Mouse (Mus musculus): ENCODE results near the gene Serpinf1. TPM values are rescaled to one million over a fixed set of nuclear protein-coding genes. Genes with fewer than 3 reads are reported as not detected.
A peak's percentile ranks its signal among the peaks of the same experiment; 100 is the strongest.
"Not testable (repeated sequence)": the region's sequence is repeated elsewhere in the genome, so short reads cannot be mapped to it uniquely, and the experiment has no call there.

Serpinf1 gene
- polyA plus RNA-seq, 1 experiment from 2014 or later: 62.5 TPM

DNA sequence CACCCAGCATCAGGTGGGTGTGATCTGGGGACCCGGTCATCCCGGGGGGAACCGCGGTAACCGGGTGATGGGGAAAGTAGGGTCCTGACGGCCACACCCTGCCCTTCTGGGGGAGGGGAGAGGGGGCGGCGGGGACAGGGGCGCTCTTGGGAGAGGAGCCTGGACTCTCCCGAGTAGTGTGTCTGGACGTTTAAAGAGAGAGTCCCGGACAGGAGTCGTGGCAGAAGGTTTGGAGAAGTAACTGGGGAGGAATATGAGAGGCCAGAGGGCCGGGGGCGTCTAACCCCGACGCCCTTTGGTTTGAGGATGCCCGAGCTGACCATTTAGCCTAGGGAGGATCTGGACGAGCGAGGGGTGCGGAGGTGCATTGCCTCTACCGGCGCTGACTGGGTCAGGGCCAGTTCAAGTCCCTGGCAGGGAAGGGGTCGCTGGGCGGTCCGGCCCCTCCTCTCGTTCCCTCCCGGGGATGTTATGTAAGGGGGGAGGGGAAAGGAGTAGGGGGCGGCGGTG is 39.3 kb upstream of the Serpinf1 start:
- Histone ChIP-seq H3K4me3 (replicated peaks) (peak overlapping the region; percentile 83), H3K4me2 (peak overlapping the region; percentile 98), H3K36me3 (peaks cover 10% of the 10 kb centered on the region; the same call in 1 of the 2 replicates), H3K9me3 (no peaks in the 10 kb centered on the region), H3K27me3 (replicated peaks) (no peaks in the 10 kb centered on the region), H3K9ac (peak overlapping the region; percentile 48), H3K27ac (peak overlapping the region; percentile 94), H3K4me1 (peaks cover 33% of the 10 kb centered on the region)
- under 1% methylated on average over 29 of the region's 30 CpGs for WGBS
- ATAC-seq (ENCODE audit: insufficient read depth, low FRiP score, low read depth): no peak

DNA sequence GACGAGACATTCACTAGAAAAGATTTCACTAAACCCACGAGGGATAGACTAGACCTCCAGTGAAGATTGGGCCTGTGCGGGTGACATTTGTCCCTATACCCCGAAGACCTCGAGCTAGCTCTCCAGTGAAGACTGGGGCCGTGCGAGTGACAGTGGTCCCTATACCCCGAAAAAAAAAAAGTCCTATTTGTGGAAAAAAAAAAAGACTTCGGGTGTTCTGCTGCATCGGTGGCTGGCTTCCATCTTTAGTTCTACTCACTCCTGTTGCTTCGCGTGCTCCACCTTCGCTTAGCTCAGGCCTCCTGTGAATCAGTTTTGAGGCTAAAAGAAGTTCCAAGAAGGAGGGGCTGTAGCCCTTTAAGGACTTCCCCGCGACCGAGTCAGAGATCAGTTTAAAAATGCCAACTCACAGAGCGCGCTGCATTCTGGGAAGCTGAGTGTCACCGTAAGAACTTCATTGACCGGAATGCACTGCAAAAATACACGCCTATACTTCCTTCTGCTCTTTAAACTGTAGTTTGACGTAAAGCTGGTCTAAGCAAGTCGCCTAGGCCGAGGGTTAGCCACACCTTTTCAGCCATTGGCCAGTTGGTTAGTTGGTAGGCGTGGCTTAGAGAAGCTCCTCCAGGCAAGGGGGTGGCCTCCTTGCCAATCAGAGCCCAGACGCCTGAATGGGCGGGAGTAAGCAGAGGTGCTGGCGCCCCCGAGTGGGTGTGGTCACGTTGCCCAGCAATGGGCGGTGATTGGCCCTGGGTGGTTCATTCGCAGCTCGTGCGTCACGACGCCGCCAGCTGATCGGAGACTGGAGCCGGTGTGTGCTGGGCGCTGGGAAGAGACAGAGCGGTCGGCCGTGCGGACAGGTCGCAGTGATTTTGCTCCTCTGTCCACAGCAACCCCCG is 38.6 kb upstream of the Serpinf1 start, which contains the start of gene Tlcd2:
Gene Tlcd2 (plus strand): TSS at position 872 of the 899 bp plus-strand sequence.
- peak within 1 kb of the TSS; percentile 48 for H3K9ac ChIP-seq
- H3K27ac ChIP-seq: peak within 1 kb of the TSS; percentile 98
- H3K4me1 ChIP-seq: peaks cover 32% of the 10 kb centered on the region
- H3K4me2 ChIP-seq: peak within 1 kb of the TSS; percentile 98
- H3K9me3 ChIP-seq: no peaks in the 10 kb centered on the region
- ATAC-seq (ENCODE audit: insufficient read depth, low FRiP score, low read depth): peak; percentile 92
- peak within 1 kb of the TSS; percentile 83 for H3K4me3 ChIP-seq (replicated peaks)
- under 1% methylated on average over 46 of the region's 46 CpGs for WGBS
- no peaks in the 10 kb centered on the region for H3K27me3 ChIP-seq (replicated peaks)
- peaks cover 10% of the 10 kb centered on the region; the same call in 1 of the 2 replicates for H3K36me3 ChIP-seq

DNA sequence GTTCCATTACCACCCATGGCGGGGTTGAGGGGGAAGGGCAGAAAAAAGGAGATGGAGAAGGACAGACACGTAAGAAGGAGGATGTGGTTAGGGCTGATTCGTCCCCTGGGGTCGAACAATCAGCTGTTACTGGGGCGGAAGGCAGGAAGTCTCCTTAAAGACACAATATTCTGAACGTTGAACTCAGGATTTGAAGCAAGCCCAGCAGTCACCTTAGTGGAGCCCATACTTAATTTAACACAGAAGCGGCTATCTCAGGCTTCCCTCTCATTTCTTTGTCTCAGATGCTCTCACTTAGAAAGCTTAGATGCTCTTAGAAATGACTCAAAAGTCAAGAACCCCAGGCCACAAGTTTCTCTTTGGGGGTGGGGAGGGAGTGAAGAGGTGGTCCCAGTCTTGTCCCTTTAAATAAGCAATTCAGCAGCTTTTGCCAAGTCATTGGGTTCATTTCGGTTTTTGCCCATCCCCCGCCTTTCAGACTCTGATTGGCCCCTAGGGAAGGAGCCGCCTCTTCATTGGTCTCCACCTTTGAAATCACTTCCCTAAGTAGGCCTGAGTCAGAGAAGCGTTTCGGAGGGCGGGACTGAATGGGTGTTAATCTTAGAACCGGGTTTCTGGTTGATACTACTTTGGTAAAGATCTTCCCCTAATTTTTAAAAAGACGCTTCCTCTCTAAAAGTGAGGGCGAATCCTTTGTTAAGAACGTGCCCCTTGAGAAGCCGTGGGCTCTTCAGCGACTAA is 37.8 kb upstream of the Serpinf1 start:
- 5% methylated on average over 19 of the region's 19 CpGs for WGBS
- peak; percentile 47; the same call in 1 of the 2 replicates for ATAC-seq (ENCODE audit: insufficient read depth, low FRiP score, low read depth)
- Histone ChIP-seq H3K4me3 (replicated peaks) (peak overlapping the region; percentile 43), H3K4me2 (peak overlapping the region; percentile 72), H3K36me3 (peaks cover 2% of the 10 kb centered on the region; the same call in 1 of the 2 replicates), H3K27ac (peak overlapping the region; percentile 98), H3K27me3 (replicated peaks) (no peaks in the 10 kb centered on the region), H3K4me1 (peaks cover 33% of the 10 kb centered on the region), H3K9me3 (no peaks in the 10 kb centered on the region), H3K9ac (peak overlapping the region; percentile 13; the same call in 1 of the 2 replicates)

- H3K9me3 ChIP-seq: no peaks in the 10 kb centered on the region
- H3K9ac ChIP-seq: no peak overlapping the region
- no peak overlapping the region for H3K4me3 ChIP-seq (replicated peaks)
- peak overlapping the region; percentile 98 for H3K27ac ChIP-seq
- peak overlapping the region; percentile 72 for H3K4me2 ChIP-seq
- peaks cover 38% of the 10 kb centered on the region for H3K4me1 ChIP-seq
- ATAC-seq (ENCODE audit: insufficient read depth, low FRiP score, low read depth): no peak
- H3K36me3 ChIP-seq: no peaks in the 10 kb centered on the region
- no peaks in the 10 kb centered on the region for H3K27me3 ChIP-seq (replicated peaks)
- WGBS: 24% methylated on average over 5 of the region's 5 CpGs
Observed at GRCm38 (mm10) chr11:75459751-75460102, 37.2 kb upstream of the Serpinf1 start.

DNA sequence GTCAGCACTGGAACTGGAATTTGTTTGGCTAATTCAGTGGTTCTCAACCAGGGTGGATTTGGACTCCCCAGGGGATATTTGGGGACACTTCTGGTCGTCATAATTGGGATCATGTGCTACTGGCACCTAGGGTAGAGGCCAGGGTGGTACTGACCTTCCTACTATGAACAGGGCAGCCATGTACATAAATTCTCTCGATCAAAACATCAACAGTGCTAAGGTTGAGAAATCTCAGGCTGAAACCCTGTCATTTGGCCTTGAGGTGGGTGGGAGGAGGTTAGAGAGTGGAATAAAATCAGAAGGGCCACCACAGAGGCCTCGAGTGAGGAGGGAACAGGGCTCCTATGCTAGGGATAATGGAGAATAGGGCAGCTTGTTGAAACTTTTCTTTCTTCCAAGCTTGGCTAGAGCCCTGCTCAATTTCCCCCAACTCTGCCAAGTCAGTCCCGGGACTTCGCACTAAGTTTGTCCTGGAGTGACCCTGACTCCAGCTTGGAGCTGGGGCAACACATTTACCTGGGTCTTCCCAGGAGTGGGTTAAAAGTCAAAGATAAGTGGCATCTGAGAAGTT is 36.7 kb upstream of the Serpinf1 start:
- Histone ChIP-seq H3K9ac (no peak overlapping the region), H3K27me3 (replicated peaks) (no peaks in the 10 kb centered on the region), H3K27ac (peak overlapping the region; percentile 98), H3K4me2 (peak overlapping the region; percentile 72), H3K36me3 (no peaks in the 10 kb centered on the region), H3K9me3 (no peaks in the 10 kb centered on the region), H3K4me3 (replicated peaks) (no peak overlapping the region), H3K4me1 (peaks cover 40% of the 10 kb centered on the region)
- WGBS: 61% methylated on average over 5 of the region's 5 CpGs
- ATAC-seq (ENCODE audit: insufficient read depth, low FRiP score, low read depth): no peak

DNA sequence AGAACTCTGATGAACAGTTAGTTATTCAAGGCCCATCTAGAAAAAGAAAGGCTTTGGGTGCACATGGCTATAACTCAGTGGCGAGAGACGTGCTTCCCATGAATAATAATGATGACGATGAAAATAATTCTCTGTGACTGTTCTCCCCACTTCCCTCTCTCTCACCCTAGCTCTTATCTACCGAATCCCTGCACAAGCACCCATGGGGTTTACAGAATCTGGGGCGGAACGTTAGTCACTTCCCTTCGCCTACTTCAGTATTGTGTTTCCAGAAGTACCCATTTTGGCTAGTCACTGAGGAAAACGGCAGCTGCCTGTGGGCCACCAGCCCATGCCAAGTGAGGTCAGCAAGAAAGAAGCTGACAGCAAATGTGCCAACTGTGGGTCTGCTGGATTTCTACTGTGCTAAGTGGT is 36.1 kb upstream of the Serpinf1 start:
- no peak overlapping the region for H3K4me3 ChIP-seq (replicated peaks)

DNA sequence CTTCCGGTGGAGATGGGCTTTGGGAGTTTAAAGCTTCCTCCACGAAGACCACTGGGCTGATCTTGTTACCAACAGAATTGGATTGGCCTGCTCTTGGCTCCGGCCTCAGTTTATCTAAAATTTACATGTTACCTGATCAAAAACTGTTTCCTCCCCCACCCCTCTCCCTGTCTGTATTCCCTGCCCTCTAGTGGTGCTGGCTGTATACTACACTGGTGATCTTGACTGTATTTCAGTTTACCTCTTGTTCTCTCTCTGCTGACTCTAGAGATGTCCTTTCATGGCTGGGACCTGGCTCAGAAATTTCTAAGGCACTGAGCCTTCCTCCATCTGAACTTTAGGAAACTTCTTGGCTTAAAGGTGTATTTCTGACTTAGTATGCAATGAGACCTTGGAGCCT is 35.7 kb upstream of the Serpinf1 start:
- Histone ChIP-seq H3K27me3 (replicated peaks) (no peaks in the 10 kb centered on the region), H3K4me1 (peaks cover 42% of the 10 kb centered on the region), H3K27ac (peak overlapping the region; percentile 7; the same call in 1 of the 2 replicates), H3K9ac (no peak overlapping the region), H3K9me3 (no peaks in the 10 kb centered on the region), H3K4me3 (replicated peaks) (no peak overlapping the region), H3K4me2 (no peak overlapping the region), H3K36me3 (no peaks in the 10 kb centered on the region)
- ATAC-seq (ENCODE audit: insufficient read depth, low FRiP score, low read depth): no peak
- WGBS: 10% methylated on average over 3 of the region's 3 CpGs

More for the DNA sequence above, 36.1 kb upstream of the Serpinf1 start:
- peaks cover 44% of the 10 kb centered on the region for H3K4me1 ChIP-seq
- H3K27ac ChIP-seq: peak overlapping the region; percentile 98
- ATAC-seq (ENCODE audit: insufficient read depth, low FRiP score, low read depth): no peak
- H3K9ac ChIP-seq: no peak overlapping the region
- no peak overlapping the region for H3K4me2 ChIP-seq
- 78% methylated on average over 8 of the region's 8 CpGs for WGBS
- H3K27me3 ChIP-seq (replicated peaks): no peaks in the 10 kb centered on the region
- no peaks in the 10 kb centered on the region for H3K36me3 ChIP-seq
- no peaks in the 10 kb centered on the region for H3K9me3 ChIP-seq

- Histone ChIP-seq H3K9ac (no peak overlapping the region), H3K27me3 (replicated peaks) (no peaks in the 10 kb centered on the region), H3K9me3 (no peaks in the 10 kb centered on the region), H3K4me3 (replicated peaks) (no peak overlapping the region), H3K4me1 (peaks cover 29% of the 10 kb centered on the region), H3K27ac (no peak overlapping the region), H3K4me2 (no peak overlapping the region), H3K36me3 (no peaks in the 10 kb centered on the region)
- ATAC-seq (ENCODE audit: insufficient read depth, low FRiP score, low read depth): no peak
- 80% methylated on average over 7 of the region's 7 CpGs for WGBS
Observed at GRCm38 (mm10) chr11:75456440-75456871, 34.0 kb upstream of the Serpinf1 start.

DNA sequence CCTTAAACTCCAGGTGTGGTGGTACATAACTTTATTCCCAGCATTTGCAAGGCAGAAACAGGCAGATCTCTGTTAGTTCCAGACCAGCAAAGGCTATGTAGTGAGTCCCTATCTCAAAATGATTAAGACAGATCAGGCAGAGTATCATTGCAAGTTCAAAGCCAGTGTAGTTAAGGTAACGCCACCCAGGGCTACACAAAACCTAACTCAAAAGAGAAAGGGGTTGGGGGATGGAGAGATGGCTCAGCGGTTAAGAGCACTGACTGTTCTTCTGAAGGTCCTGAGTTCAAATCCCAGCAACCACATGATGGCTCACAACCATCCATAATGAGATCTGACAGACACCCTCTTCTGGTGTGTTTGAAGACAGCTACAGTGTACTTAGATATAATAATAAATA is 33.5 kb upstream of the Serpinf1 start:
- not testable (repeated sequence) for H3K36me3 ChIP-seq; H3K27ac ChIP-seq; ATAC-seq (ENCODE audit: insufficient read depth, low FRiP score, low read depth); H3K27me3 ChIP-seq (replicated peaks); H3K4me3 ChIP-seq (replicated peaks); H3K4me2 ChIP-seq; H3K9me3 ChIP-seq; H3K9ac ChIP-seq
- peaks cover 29% of the 10 kb centered on the region for H3K4me1 ChIP-seq
- 86% methylated on average over 2 of the region's 2 CpGs for WGBS

DNA sequence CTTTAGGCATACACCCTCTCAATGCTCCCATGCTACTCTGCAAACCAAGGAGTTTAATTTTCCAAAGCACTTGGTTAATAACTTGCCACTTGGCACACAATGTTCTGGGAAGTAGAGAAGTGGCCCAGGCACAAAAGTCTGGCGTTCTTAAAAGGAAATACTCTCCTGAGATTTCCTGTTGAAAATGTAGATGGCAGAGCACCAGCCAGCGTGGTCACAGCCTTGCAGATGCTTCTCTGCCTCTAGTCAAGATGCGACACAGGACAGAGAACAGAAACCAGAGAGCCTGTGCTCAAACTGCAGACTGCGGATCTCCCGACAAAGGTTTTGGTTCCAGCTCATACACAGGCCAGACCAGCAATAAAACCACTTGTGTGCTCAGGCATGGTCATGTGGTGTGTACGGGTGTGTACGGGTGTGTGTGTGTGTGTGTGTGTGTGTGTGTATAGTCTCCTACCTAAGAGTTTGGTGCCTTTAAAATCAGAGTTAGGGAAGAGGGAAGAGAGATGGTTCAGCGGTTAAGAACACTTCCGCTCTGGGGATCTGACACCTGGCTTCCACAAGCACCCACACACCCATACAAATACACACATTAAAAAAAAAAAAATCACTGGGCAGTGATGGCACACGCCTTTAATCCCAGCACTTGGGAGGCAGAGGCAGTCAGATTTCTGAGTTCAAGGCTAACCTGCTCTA is 32.7 kb upstream of the Serpinf1 start:
- no peak for ATAC-seq (ENCODE audit: insufficient read depth, low FRiP score, low read depth)
- Histone ChIP-seq H3K27me3 (replicated peaks) (no peaks in the 10 kb centered on the region), H3K27ac (peak overlapping the region; percentile 61), H3K4me3 (replicated peaks) (peak overlapping the region; percentile 62), H3K4me1 (peaks cover 28% of the 10 kb centered on the region), H3K9ac (peak overlapping the region; percentile 22; the same call in 1 of the 2 replicates), H3K9me3 (no peaks in the 10 kb centered on the region), H3K36me3 (no peaks in the 10 kb centered on the region), H3K4me2 (peak overlapping the region; percentile 98)
- 70% methylated on average over 10 of the region's 10 CpGs for WGBS
